Mouse (Mus musculus): Measurements from ENCODE around the gene Cnnm1. TPM values are rescaled to one million over a fixed set of nuclear protein-coding genes. Genes with fewer than 3 reads are reported as not detected.

The Cnnm1 gene
- 0.80 and 1.3 TPM in 2 replicates for polyA plus RNA-seq (2015; fragmentation: Nextera tagmentation; extraction: Ambion mirVana)

DNA sequence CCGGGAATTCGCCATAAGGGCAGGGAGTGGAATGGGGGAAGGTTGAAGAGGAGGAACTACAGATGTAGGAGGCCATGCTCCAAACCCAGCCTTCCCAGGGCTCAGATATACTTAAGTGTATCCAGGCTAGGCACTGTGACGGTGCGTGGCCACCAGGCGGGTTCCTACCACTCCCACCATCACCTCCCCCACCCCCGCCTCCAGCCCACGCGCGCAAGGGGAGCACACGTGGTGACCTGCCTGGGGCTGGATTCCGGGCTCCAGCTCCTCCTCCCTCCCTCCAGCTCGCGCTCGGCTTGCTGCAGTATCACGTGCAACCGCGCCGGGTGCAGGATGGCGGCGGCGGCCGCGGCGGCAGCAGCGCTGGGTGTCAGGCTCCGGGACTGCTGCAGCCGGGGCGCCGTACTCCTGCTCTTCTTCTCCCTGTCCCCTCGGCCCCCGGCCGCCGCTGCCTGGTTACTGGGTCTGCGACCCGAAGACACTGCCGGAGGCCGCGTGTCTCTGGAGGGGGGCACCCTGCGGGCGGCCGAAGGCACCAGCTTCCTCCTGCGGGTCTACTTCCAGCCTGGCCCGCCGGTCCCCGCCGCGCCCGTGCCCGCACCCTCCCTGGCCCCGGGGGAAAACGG is at the start of gene Cnnm1:
TSS of gene Cnnm1 (plus strand) at position 325 of the 626 bp plus-strand sequence.
- peaks cover 35% of the 10 kb centered on the region for H3K27me3 ChIP-seq
- no peaks in the 10 kb centered on the region for H3K36me3 ChIP-seq
- H3K4me1 ChIP-seq (replicated peaks), result peaks cover 12% of the 10 kb centered on the region
- peak within 1 kb of the TSS; percentile 73 for H3K27ac ChIP-seq
- peak within 1 kb of the TSS; percentile 77 for H3K9ac ChIP-seq (replicated peaks)
- ATAC-seq, result peak; percentile 90
- no peaks in the 10 kb centered on the region for H3K9me3 ChIP-seq
- WGBS, result under 1% methylated on average over 50 of the region's 51 CpGs
- peak within 1 kb of the TSS; percentile 97 for H3K4me2 ChIP-seq (replicated peaks)
- peak within 1 kb of the TSS; percentile 78 for H3K4me3 ChIP-seq (replicated peaks)

DNA sequence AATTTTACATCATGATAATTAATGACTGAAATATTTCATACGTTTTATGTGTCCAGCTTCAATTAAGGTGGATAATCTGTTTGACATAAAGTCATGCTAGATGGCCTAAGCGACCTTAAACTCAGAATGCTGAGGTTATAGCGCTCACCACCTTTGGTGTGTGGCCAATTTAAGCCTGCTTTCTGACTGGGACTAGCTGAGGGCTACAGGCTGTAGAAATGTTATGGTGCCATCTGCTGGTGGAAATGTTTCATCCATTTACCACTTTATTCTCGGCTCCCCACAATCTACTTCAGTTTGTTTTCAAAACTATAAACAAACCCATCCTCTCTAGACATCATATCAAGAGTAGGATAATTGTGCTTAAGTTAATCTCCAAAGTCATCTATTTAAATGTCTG is 43.9 kb upstream of the Cnnm1 start:
- no peaks in the 10 kb centered on the region for H3K9me3 ChIP-seq
- no peaks in the 10 kb centered on the region for H3K4me1 ChIP-seq (replicated peaks)
- H3K9ac ChIP-seq (replicated peaks), result no peak overlapping the region
- no peak overlapping the region for H3K4me2 ChIP-seq (replicated peaks)
- 0 out of 2 replicates have a peak, but pooled peaks cover 3% of the 10 kb centered on the region for H3K27me3 ChIP-seq
- H3K36me3 ChIP-seq, result no peaks in the 10 kb centered on the region
- H3K4me3 ChIP-seq (replicated peaks), result no peak overlapping the region
- 0 out of 2 replicates have a peak, but pooled peaks have one; percentile 53 for ATAC-seq
- WGBS, result 4% methylated on average over 4 of the region's 4 CpGs
- no peak overlapping the region for H3K27ac ChIP-seq

DNA sequence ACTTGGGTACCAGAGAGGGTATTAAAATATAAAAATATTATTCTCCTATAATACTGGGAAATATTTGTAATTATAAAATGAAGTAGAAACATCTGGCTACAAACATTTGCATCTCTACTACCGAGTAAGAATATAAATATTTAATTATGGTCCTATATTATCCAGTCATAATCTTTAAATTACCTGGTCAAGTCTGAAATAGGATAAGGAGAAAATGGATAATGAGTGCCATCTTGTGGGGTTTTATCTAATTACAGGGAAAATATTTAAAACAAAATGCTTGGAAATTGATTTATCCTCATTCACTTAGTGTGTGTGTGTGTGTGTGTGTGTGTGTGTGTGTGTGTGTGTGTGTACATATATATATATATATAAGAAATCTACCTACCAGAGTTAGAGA is 33.1 kb upstream of the Cnnm1 start:
- H3K27ac ChIP-seq, result no peak overlapping the region
- H3K27me3 ChIP-seq, result no peaks in the 10 kb centered on the region
- H3K4me3 ChIP-seq (replicated peaks), result no peak overlapping the region
- no peak for ATAC-seq
- no peaks in the 10 kb centered on the region for H3K36me3 ChIP-seq
- no peaks in the 10 kb centered on the region for H3K4me1 ChIP-seq (replicated peaks)
- no peaks in the 10 kb centered on the region for H3K9me3 ChIP-seq
- H3K9ac ChIP-seq (replicated peaks), result no peak overlapping the region
- no peak overlapping the region for H3K4me2 ChIP-seq (replicated peaks)
- 27% methylated on average over 1 of the region's 1 CpGs for WGBS

DNA sequence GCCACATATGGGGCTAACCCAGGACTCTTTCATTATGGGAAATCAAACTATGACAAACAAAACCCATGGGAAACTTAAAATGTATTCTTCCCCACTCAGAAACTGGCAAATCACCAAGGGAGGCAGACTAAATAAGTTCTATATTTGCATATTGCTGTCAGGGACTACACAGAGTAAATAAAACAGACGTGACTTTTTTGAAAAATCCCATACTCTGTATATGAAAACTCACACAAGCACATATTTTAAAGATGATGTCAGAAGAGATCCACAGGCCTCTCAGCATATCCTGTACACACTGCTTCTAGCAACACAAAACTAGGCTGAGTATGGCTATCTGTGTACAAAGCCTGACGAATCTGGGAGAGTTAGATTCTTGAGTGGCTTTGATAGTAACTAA is 24.7 kb upstream of the Cnnm1 start:
- H3K4me2 ChIP-seq (replicated peaks), result no peak overlapping the region
- H3K4me1 ChIP-seq (replicated peaks), result no peaks in the 10 kb centered on the region
- WGBS, result 73% methylated on average over 2 of the region's 2 CpGs
- no peak overlapping the region for H3K4me3 ChIP-seq (replicated peaks)
- no peaks in the 10 kb centered on the region for H3K9me3 ChIP-seq
- H3K27ac ChIP-seq, result no peak overlapping the region
- no peak for ATAC-seq
- H3K36me3 ChIP-seq, result no peaks in the 10 kb centered on the region
- no peaks in the 10 kb centered on the region for H3K27me3 ChIP-seq
- no peak overlapping the region for H3K9ac ChIP-seq (replicated peaks)

DNA sequence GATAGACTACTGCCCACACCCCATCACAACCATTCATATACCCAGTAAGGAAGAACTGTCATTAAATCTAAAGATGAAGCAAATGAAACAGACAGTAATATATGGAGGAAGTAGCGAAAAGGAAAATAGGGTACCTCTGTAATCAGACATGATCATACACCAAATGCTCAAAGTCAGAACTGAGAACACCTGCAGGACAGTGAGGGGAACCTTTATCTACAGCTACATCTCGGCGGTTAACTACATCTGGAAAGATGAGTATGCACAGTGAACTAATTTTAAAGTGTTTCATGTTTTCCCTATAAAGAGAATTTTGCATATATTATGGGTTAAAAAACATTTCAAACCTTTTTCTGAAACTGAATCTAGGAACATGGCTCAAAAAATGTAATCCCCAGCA is 19.7 kb upstream of the Cnnm1 start:
- Histone ChIP-seq H3K4me2 (replicated peaks) (no peak overlapping the region), H3K9me3 (no peaks in the 10 kb centered on the region), H3K27me3 (no peaks in the 10 kb centered on the region), H3K27ac (no peak overlapping the region), H3K36me3 (no peaks in the 10 kb centered on the region), H3K4me3 (replicated peaks) (no peak overlapping the region), H3K4me1 (replicated peaks) (no peaks in the 10 kb centered on the region), H3K9ac (replicated peaks) (no peak overlapping the region)
- 88% methylated on average over 3 of the region's 3 CpGs for WGBS
- no peak for ATAC-seq

DNA sequence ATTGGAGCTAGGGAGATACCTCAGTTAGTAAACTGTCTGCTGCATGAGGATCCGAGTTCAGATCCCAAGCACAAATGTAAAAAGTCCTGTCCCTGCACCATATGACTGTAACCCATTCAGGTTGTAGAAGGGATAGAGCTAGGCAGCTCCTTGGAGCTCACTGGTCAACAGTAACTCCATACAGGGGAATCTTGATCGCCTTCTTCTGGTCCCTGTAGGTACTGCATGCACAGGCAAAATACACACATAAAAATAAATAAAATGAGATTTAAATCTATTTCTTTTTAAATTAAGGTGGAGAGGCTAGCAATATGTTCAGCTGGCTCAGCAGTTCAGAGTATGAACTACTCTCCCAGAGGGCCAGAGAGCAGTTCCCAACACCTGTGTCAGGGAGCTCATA is 16.2 kb upstream of the Cnnm1 start:
- Histone ChIP-seq H3K4me3 (replicated peaks) (no peak overlapping the region), H3K27me3 (no peaks in the 10 kb centered on the region; the same call in 1 of the 2 replicates), H3K4me1 (replicated peaks) (no peaks in the 10 kb centered on the region), H3K9ac (replicated peaks) (no peak overlapping the region), H3K9me3 (no peaks in the 10 kb centered on the region), H3K36me3 (no peaks in the 10 kb centered on the region), H3K4me2 (replicated peaks) (no peak overlapping the region), H3K27ac (no peak overlapping the region)
- ATAC-seq, result no peak
- 82% methylated on average over 2 of the region's 2 CpGs for WGBS

DNA sequence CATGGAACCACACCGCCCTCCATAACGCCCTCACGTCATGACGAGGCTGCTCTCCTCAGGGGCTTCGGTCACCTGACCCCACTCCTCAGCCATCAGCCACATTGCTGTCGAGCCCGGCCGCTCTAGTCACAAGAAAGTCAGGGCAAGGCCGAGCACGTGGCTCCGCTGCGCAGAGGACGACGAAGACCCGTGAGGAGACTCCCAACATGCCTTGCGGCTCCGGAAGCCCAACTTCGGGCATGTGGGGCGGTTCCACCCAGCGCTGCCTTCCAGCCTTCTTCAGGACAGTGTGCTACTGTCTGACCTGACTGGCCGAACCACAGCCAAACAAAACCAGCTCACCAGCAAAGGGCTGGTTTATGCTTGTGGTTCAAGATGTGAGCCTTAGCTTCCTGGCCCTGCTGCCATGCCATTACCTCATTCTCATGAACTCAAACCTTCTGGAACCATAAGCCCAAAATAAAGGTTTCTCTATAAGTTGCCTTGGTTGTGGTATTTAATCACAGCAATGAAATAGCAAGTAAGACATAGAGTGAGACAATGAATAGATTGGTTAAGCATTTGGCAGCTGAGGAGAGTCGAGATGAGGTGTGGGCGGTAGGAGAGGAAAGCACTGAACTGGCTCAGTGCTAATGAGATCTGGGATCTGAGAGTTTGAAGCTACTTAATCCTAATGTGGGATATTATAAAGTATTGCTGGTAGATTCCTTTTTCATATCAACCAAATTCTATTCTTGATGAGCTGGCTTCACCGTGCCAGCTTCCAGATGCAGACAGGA is 12.6 kb upstream of the Cnnm1 start:
- no peak overlapping the region for H3K27ac ChIP-seq
- H3K9me3 ChIP-seq, result no peaks in the 10 kb centered on the region
- no peak overlapping the region for H3K9ac ChIP-seq (replicated peaks)
- no peak overlapping the region for H3K4me3 ChIP-seq (replicated peaks)
- H3K27me3 ChIP-seq, result no peaks in the 10 kb centered on the region; the same call in 1 of the 2 replicates
- no peaks in the 10 kb centered on the region for H3K36me3 ChIP-seq
- ATAC-seq, result no peak
- H3K4me2 ChIP-seq (replicated peaks), result no peak overlapping the region
- WGBS, result 93% methylated on average over 24 of the region's 24 CpGs
- no peaks in the 10 kb centered on the region for H3K4me1 ChIP-seq (replicated peaks)

DNA sequence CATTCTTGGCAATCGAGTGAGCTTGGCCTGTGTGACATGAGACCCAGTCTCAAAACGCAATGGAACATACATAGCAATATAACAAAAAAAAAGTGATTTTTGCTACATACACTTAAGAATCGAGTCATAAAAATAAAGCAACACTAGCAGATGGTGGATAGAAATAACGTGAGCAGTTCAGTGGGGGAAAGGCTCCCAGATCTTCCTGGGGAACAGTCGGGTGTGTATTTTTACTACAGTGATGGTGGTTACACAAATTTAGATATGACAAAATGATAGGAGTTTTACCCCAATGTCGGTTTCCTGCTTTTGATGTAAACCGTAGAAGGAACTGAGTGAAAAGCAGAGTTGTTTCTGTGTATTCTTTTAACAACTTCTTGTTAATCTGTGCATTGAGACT is 990 bp upstream of the Cnnm1 start:
- Histone ChIP-seq H3K27ac (no peak overlapping the region), H3K9me3 (no peaks in the 10 kb centered on the region), H3K4me2 (replicated peaks) (no peak overlapping the region), H3K36me3 (no peaks in the 10 kb centered on the region), H3K9ac (replicated peaks) (no peak overlapping the region), H3K4me3 (replicated peaks) (no peak overlapping the region), H3K4me1 (replicated peaks) (peaks cover 12% of the 10 kb centered on the region), H3K27me3 (peaks cover 35% of the 10 kb centered on the region)
- no peak for ATAC-seq
- WGBS, result 81% methylated on average over 7 of the region's 7 CpGs

DNA sequence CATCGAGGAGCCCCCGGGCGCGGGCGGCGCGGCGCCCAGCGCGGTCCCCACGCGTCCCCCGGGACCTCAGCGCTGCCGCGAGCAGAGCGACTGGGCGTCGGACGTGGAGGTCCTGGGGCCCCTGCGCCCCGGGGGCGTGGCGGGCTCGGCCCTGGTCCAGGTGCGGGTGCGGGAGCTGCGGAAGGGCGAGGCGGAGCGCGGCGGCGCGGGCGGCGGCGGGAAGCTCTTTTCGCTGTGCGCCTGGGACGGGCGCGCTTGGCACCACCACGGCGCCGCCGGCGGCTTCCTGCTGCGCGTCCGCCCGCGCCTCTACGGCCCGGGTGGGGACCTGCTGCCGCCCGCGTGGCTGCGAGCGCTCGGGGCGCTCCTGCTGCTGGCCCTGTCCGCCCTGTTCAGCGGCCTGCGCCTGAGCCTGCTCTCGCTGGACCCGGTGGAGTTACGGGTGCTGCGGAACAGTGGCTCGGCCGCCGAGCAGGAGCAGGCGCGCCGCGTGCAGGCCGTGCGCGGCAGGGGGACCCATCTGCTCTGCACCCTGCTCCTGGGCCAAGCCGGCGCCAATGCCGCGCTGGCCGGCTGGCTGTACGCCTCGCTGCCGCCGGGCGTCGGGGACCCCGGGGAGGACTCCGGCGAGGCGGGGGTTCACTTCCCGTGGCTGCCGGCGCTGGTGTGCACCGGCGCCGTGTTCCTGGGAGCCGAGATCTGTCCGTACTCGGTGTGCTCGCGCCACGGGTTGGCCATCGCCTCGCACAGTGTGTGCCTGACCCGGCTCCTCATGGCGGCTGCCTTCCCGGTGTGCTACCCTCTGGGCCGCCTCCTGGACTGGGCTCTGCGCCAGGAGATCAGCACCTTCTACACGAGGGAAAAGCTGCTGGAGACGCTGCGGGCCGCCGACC is 778 bp downstream of the Cnnm1 start:
- ATAC-seq, result peak; percentile 82
- Histone ChIP-seq H3K9ac (replicated peaks) (peak overlapping the region; percentile 77), H3K36me3 (no peaks in the 10 kb centered on the region), H3K4me2 (replicated peaks) (peak overlapping the region; percentile 97), H3K4me1 (replicated peaks) (peaks cover 12% of the 10 kb centered on the region), H3K9me3 (no peaks in the 10 kb centered on the region), H3K27ac (peak overlapping the region; percentile 73), H3K4me3 (replicated peaks) (peak overlapping the region; percentile 78), H3K27me3 (peaks cover 35% of the 10 kb centered on the region)
- WGBS, result under 1% methylated on average over 91 of the region's 118 CpGs

DNA sequence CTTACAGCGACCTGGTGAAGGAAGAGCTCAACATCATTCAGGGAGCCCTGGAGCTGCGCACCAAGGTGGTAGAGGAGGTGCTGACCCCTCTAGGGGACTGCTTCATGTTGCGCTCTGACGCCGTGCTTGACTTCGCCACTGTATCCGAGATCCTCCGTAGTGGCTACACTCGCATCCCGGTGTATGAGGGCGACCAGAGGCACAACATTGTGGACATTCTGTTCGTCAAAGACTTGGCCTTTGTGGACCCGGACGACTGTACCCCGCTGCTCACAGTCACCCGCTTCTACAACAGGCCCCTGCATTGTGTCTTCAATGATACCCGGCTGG is 1.4 kb downstream of the Cnnm1 start:
- ATAC-seq, result no peak; the same call in 1 of the 2 replicates
- H3K27ac ChIP-seq, result no peak overlapping the region

DNA sequence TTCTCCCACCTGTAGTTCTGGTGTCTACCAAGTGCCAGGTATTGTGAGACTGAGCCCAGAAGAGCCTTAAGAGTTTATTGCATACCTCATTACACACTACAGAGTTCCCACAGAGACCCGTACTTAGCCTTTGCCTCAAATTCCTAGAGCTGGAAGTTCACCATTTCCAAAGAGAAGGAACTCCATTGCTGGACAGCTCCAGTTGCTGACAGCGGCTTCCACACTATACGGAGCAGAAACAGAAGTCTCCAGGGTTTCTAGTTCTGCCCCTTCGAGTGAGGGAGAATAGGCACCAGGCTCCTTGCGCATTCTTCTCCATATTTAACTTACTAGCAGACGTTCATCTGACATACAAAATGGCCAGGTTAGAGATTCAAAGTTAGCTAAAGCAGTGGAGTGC is 2.0 kb downstream of the Cnnm1 start:
- Histone ChIP-seq H3K27me3 (peaks cover 35% of the 10 kb centered on the region), H3K4me1 (replicated peaks) (peaks cover 12% of the 10 kb centered on the region), H3K27ac (no peak overlapping the region), H3K36me3 (no peaks in the 10 kb centered on the region), H3K9ac (replicated peaks) (no peak overlapping the region), H3K4me3 (replicated peaks) (peak overlapping the region; percentile 78), H3K4me2 (replicated peaks) (peak overlapping the region; percentile 97), H3K9me3 (no peaks in the 10 kb centered on the region)
- ATAC-seq, result no peak
- WGBS, result 56% methylated on average over 6 of the region's 6 CpGs

More for the DNA sequence above, 1.4 kb downstream of the Cnnm1 start:
- Histone ChIP-seq H3K4me1 (replicated peaks) (peaks cover 12% of the 10 kb centered on the region), H3K27me3 (peaks cover 35% of the 10 kb centered on the region), H3K4me3 (replicated peaks) (peak overlapping the region; percentile 78), H3K36me3 (no peaks in the 10 kb centered on the region), H3K9me3 (no peaks in the 10 kb centered on the region), H3K4me2 (replicated peaks) (peak overlapping the region; percentile 97), H3K9ac (replicated peaks) (peak overlapping the region; percentile 77)
- WGBS, result 12% methylated on average over 17 of the region's 17 CpGs

DNA sequence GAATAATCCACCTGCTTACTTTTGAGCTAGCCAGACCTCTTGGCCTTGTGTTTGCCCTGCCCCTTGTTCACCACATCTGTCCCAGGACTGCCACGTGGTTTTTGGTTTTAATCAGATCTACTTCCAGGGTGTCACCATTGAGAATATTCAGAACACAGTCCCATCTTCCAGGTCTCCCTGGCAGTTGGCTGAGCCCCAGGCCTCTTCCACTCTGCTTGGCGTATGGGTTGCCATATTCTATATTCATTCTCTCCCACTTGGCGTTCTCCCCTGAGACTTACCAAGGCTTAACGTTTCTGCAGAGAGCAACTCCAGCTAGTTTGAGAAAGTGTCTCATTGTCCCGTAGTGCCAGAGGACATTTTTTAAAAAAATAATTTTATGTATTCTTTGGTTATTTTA is 2.7 kb downstream of the Cnnm1 start:
- Histone ChIP-seq H3K36me3 (no peaks in the 10 kb centered on the region), H3K27me3 (peaks cover 35% of the 10 kb centered on the region), H3K9me3 (no peaks in the 10 kb centered on the region), H3K4me2 (replicated peaks) (no peak overlapping the region), H3K27ac (no peak overlapping the region), H3K4me3 (replicated peaks) (no peak overlapping the region), H3K4me1 (replicated peaks) (peaks cover 12% of the 10 kb centered on the region), H3K9ac (replicated peaks) (no peak overlapping the region)
- ATAC-seq, result no peak
- 91% methylated on average over 5 of the region's 5 CpGs for WGBS
